Mouse (Mus musculus) ES-E14 (cell line): ENCODE measurements around the gene Capza1.

Experiments used
- CHD2 ChIP-seq: IDR thresholded peaks from 2 replicates; pipeline ENCODE4 v1.6.1; 2014; ENCODE audit warnings: mild to moderate bottlenecking, low read depth, low read length, inconsistent platforms
- HCFC1 ChIP-seq: IDR thresholded peaks from 2 replicates; pipeline ENCODE4 v1.6.1; 2012; ENCODE audit warnings: low read length, inconsistent platforms, borderline replicate concordance; ENCODE audit not compliant: insufficient read depth
- ZNF384 ChIP-seq: IDR thresholded peaks from 2 replicates; pipeline ENCODE4 v1.6.1; 2012; ENCODE audit warnings: low read depth, low read length, inconsistent platforms

DNA sequence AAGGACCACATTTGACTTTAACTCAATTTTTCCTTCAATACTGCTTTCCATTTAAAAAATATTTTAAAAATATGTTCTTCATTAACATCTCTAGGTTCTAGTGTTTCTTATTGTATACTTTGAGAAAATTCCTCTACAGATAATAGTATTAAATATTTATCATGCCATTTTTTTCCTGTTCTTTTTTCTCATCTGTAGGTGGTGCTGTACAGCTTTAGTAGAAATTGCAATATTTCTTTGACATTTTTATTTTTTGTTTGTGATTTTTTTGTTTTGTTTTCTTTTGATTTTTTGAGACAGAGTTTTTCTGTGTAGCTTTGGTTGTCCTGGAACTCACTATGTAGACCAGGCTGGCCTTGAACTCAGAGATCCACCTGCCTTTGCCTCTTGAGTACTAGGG, 5.3 kb upstream of the Capza1 start:
- TF ChIP-seq CHD2 (no peak), ZNF384 (no peak), HCFC1 (no peak)
